Mouse (Mus musculus) MEL (cell line): ENCODE measurements at regions not wholly inside any gene's neighbourhood (a gene's known extent, or its start where the extent isn't known, plus 50 kb on each side); places are given as distances from the start of the nearest gene placed in this dataset.

Source experiments
- DNase-seq: peaks from one replicate; pipeline ENCODE4 v3.0.0; 2011; ENCODE audit warnings: low read depth, low spot score
- H3K27ac ChIP-seq: 2 replicates; pipeline ENCODE4 v1.5.1; 2012; ENCODE audit warnings: low read depth, mild to moderate bottlenecking, control low read depth, low read length, moderate library complexity; ENCODE audit not compliant: control insufficient read depth
- H3K27me3 ChIP-seq, 2 experiments: fragments of 150-350 bp in 1 of 2; sonication (generic) in 1 of 2; 2 replicates each; pipeline ENCODE4 v1.6.1; 2012; ENCODE audit warnings: low read length in 2 of 2, mild to moderate bottlenecking in 2 of 2, improper control_type of control experiment in 1 of 2, moderate library complexity in 1 of 2; ENCODE audit not compliant: insufficient read depth in 2 of 2, control insufficient read depth in 1 of 2
- H3K36me3 ChIP-seq, 2 experiments: 2 replicates each; pipeline ENCODE4 v1.6.1; 2012 to 2014; ENCODE audit warnings: low read length in 2 of 2, improper control_type of control experiment in 1 of 2, inconsistent platforms in 1 of 2, mild to moderate bottlenecking in 1 of 2; ENCODE audit not compliant: insufficient read depth in 2 of 2, control insufficient read depth in 1 of 2
- H3K4me1 ChIP-seq, 2 experiments: fragments of 150-350 bp in 1 of 2; sonication (generic) in 1 of 2; 2 replicates each; pipeline ENCODE4 v1.6.1; 2012; ENCODE audit warnings: low read length in 2 of 2, improper control_type of control experiment in 1 of 2, mild to moderate bottlenecking in 1 of 2; ENCODE audit not compliant: insufficient read depth in 2 of 2, control insufficient read depth in 1 of 2
- H3K4me3 ChIP-seq, 2 experiments: fragments of 150-350 bp in 1 of 2; sonication (generic) in 1 of 2; 2 replicates each; pipeline ENCODE4 v1.5.1; 2012; ENCODE audit warnings: low read depth in 2 of 2, low read length in 2 of 2, mild to moderate bottlenecking in 2 of 2, moderate library complexity in 2 of 2, control low read depth in 1 of 2, improper control_type of control experiment in 1 of 2; ENCODE audit not compliant: control insufficient read depth in 1 of 2, insufficient read depth in 1 of 2
- H3K79me2 ChIP-seq: 2 replicates; pipeline ENCODE4 v1.6.1; 2012; ENCODE audit warnings: mild to moderate bottlenecking, low read length, moderate library complexity; ENCODE audit not compliant: control insufficient read depth, poor library complexity, insufficient read depth
- H3K9ac ChIP-seq: 2 replicates; pipeline ENCODE4 v1.6.1; 2012; ENCODE audit warnings: low read depth, mild to moderate bottlenecking, control low read depth, low read length, moderate library complexity; ENCODE audit not compliant: control insufficient read depth, poor library complexity, severe bottlenecking
- H3K9me3 ChIP-seq: fragments of 150-350 bp; sonication (generic); replicated peaks from 2 replicates; pipeline ENCODE4 v1.6.1; 2012; ENCODE audit warnings: mild to moderate bottlenecking, low read length, improper control_type of control experiment, moderate library complexity; ENCODE audit not compliant: insufficient read depth
- BHLHE40 ChIP-seq: IDR thresholded peaks from 2 replicates; pipeline ENCODE4 v1.6.1; 2012; ENCODE audit warnings: low read depth, mild to moderate bottlenecking, inconsistent platforms, low read length, improper control_type of control experiment, borderline replicate concordance
- E2F4 ChIP-seq: IDR thresholded peaks from 2 replicates; pipeline ENCODE4 v1.6.1; 2011; ENCODE audit warnings: low read depth, low read length, improper control_type of control experiment, borderline replicate concordance
- ELF1 ChIP-seq: IDR thresholded peaks from 2 replicates; pipeline ENCODE4 v1.6.1; 2014; ENCODE audit warnings: low read depth, mild to moderate bottlenecking, inconsistent platforms, low read length, improper control_type of control experiment, moderate library complexity
- EP300 ChIP-seq, 2 experiments: IDR thresholded peaks; 2 replicates each; pipeline ENCODE4 v1.6.1; 2011; ENCODE audit warnings: improper control_type of control experiment in 2 of 2, low read length in 2 of 2, low read depth in 1 of 2, mild to moderate bottlenecking in 1 of 2
- KAT2A ChIP-seq: conservative IDR thresholded peaks from 2 replicates; pipeline ENCODE4 v1.6.1; 2012; ENCODE audit warnings: low read depth, low read length, improper control_type of control experiment, inconsistent platforms
- MAZ ChIP-seq: IDR thresholded peaks from 2 replicates; pipeline ENCODE4 v1.6.1; 2012; ENCODE audit warnings: low read depth, mild to moderate bottlenecking, inconsistent platforms, low read length, improper control_type of control experiment
- MEF2A ChIP-seq: IDR thresholded peaks from 2 replicates; pipeline ENCODE4 v1.6.1; 2014; ENCODE audit warnings: low read depth, mild to moderate bottlenecking, inconsistent platforms, low read length, improper control_type of control experiment; ENCODE audit not compliant: poor library complexity, insufficient replicate concordance, severe bottlenecking; ENCODE audit errors: extremely low read depth
- MXI1 ChIP-seq: IDR thresholded peaks from 2 replicates; pipeline ENCODE4 v1.6.1; 2011; ENCODE audit warnings: mild to moderate bottlenecking, low read depth, low read length, improper control_type of control experiment
- MYB ChIP-seq: IDR thresholded peaks from 2 replicates; pipeline ENCODE4 v1.6.1; 2011; ENCODE audit warnings: mild to moderate bottlenecking, low read depth, low read length, improper control_type of control experiment
- MYC ChIP-seq: IDR thresholded peaks from 2 replicates; pipeline ENCODE4 v1.6.1; 2011; ENCODE audit warnings: low read depth, mild to moderate bottlenecking, low read length, improper control_type of control experiment, moderate library complexity
- POLR2A ChIP-seq, 2 experiments: IDR thresholded peaks; 2 replicates each; pipeline ENCODE4 v1.6.1; 2011 to 2012; ENCODE audit warnings: low read length in 2 of 2, mild to moderate bottlenecking in 2 of 2, control low read depth in 1 of 2, improper control_type of control experiment in 1 of 2, low read depth in 1 of 2, moderate library complexity in 1 of 2; ENCODE audit not compliant: control insufficient read depth in 1 of 2, insufficient read depth in 1 of 2, poor library complexity in 1 of 2
- POLR2AphosphoS2 ChIP-seq: IDR thresholded peaks from 2 replicates; pipeline ENCODE4 v1.6.1; 2011; ENCODE audit warnings: low read length, improper control_type of control experiment
- POLR2AphosphoS5 ChIP-seq: IDR thresholded peaks from 2 replicates; pipeline ENCODE4 v1.6.1; 2012; ENCODE audit warnings: low read depth, borderline replicate concordance, mild to moderate bottlenecking, inconsistent platforms, low read length, moderate library complexity, mixed read lengths
- RAD21 ChIP-seq: IDR thresholded peaks from 2 replicates; pipeline ENCODE4 v1.6.1; 2011; ENCODE audit warnings: mild to moderate bottlenecking, low read depth, low read length, improper control_type of control experiment
- RCOR1 ChIP-seq: IDR thresholded peaks from 2 replicates; pipeline ENCODE4 v1.6.1; 2012; ENCODE audit warnings: low read depth, mild to moderate bottlenecking, inconsistent platforms, low read length, improper control_type of control experiment
- SIN3A ChIP-seq: IDR thresholded peaks from 2 replicates; pipeline ENCODE4 v1.6.1; 2012; ENCODE audit warnings: low read length, improper control_type of control experiment, inconsistent platforms
- SMC3 ChIP-seq: IDR thresholded peaks from 2 replicates; pipeline ENCODE4 v1.6.1; 2011; ENCODE audit warnings: low read depth, low read length, improper control_type of control experiment
- TAL1 ChIP-seq: IDR thresholded peaks from 2 replicates; pipeline ENCODE4 v1.6.1; 2012; ENCODE audit warnings: mild to moderate bottlenecking, inconsistent platforms, low read length, moderate library complexity, mixed read lengths
- UBTF ChIP-seq: IDR thresholded peaks from 2 replicates; pipeline ENCODE4 v1.6.1; 2012; ENCODE audit warnings: low read depth, mild to moderate bottlenecking, inconsistent platforms, low read length, improper control_type of control experiment, moderate library complexity, borderline replicate concordance; ENCODE audit not compliant: insufficient read depth
- USF1 ChIP-seq: IDR thresholded peaks from 2 replicates; pipeline ENCODE4 v1.6.1; 2014; ENCODE audit warnings: low read depth, mild to moderate bottlenecking, inconsistent platforms, low read length, improper control_type of control experiment, moderate library complexity
- ZNF384 ChIP-seq: IDR thresholded peaks from 2 replicates; pipeline ENCODE4 v1.6.1; 2012; ENCODE audit warnings: low read depth, mild to moderate bottlenecking, inconsistent platforms, low read length, improper control_type of control experiment

DNA sequence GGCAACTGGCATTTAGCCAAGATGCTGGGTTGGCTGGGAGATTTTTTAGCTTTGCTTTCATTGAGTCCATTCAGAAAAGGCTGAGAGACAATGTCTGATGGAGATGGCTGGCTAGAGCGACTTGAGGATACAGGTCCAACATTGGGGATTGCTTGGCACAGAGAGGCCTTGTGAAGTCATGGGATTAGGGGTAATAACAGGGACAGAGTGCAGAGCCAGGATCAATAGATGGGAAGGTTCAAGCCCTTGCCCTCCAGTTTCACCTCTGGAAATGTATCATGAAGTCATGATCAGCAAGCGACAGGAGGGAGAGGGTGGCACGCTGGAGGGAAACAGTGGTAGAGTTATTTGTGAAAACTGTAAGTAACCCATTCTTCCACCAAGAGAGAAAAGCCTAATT lies 360.5 kb upstream of the Vstm2b start:
- TF ChIP-seq UBTF: no peak
- TF ChIP-seq MYC: no peak
- TF ChIP-seq ELF1: no peak
- TF ChIP-seq RAD21: no peak
- TF ChIP-seq BHLHE40: no peak
- no peak for TF ChIP-seq USF1
- no peaks in the 10 kb centered on the region for H3K9me3 ChIP-seq

DNA sequence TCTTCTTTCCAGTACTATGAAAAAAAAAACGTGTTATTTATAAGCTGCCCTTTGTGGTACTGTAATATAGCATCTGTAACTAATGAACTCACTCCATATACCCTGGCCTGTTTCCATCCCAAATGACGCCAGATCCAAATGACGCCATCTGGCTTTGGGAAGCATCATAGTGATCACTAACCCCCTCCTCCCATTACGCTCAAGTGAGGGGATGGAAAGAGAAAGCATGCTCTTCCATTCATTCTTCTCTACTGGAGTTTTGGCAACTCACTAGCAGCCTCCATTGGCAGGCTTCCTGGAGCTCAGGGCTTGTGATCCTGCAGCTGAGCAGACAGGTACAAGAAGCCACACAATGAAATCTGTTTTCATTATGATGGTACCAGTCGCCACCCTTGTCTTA lies 358.3 kb upstream of the Vstm2b start:
- H3K79me2 ChIP-seq: no peaks in the 10 kb centered on the region
- H3K9me3 ChIP-seq: no peaks in the 10 kb centered on the region
- H3K27ac ChIP-seq: no peak overlapping the region
- no peak overlapping the region for H3K9ac ChIP-seq
- H3K27me3 ChIP-seq: no peaks in the 10 kb centered on the region
- no peaks in the 10 kb centered on the region for H3K36me3 ChIP-seq
- DNase-seq: no peak
- no peaks in the 10 kb centered on the region for H3K4me1 ChIP-seq
- H3K4me3 ChIP-seq: no peak overlapping the region
- TF ChIP-seq EP300 (IDR thresholded peaks at IDR 0.05; ENCODE audit: low read depth in 1 of 2, low read length in 2 of 2): no peak
- no peak for TF ChIP-seq MAZ
- TF ChIP-seq BHLHE40: no peak
- TF ChIP-seq UBTF: no peak
- TF ChIP-seq SIN3A: no peak
- TF ChIP-seq TAL1: no peak
- TF ChIP-seq POLR2AphosphoS2: no peak
- TF ChIP-seq MEF2A: no peak
- no peak for TF ChIP-seq POLR2AphosphoS5
- TF ChIP-seq ZNF384: no peak
- TF ChIP-seq USF1: no peak
- TF ChIP-seq MYB: no peak
- TF ChIP-seq MXI1: no peak
- TF ChIP-seq SMC3: no peak
- TF ChIP-seq POLR2A (IDR thresholded peaks at IDR 0.05; ENCODE audit: control insufficient read depth in 1 of 2, insufficient read depth in 1 of 2, low read depth in 1 of 2, low read length in 2 of 2, poor library complexity in 1 of 2): no peak
- TF ChIP-seq KAT2A: no peak
- TF ChIP-seq E2F4: no peak
- TF ChIP-seq RCOR1: no peak

More for the DNA sequence above, 360.5 kb upstream of the Vstm2b start:
- Histone ChIP-seq H3K4me1 (no peaks in the 10 kb centered on the region), H3K4me3 (no peak overlapping the region), H3K27ac (no peak overlapping the region), H3K36me3 (no peaks in the 10 kb centered on the region), H3K79me2 (no peaks in the 10 kb centered on the region), H3K9ac (no peak overlapping the region), H3K27me3 (no peaks in the 10 kb centered on the region)
- DNase-seq: no peak
